In the genomic region with DNA sequence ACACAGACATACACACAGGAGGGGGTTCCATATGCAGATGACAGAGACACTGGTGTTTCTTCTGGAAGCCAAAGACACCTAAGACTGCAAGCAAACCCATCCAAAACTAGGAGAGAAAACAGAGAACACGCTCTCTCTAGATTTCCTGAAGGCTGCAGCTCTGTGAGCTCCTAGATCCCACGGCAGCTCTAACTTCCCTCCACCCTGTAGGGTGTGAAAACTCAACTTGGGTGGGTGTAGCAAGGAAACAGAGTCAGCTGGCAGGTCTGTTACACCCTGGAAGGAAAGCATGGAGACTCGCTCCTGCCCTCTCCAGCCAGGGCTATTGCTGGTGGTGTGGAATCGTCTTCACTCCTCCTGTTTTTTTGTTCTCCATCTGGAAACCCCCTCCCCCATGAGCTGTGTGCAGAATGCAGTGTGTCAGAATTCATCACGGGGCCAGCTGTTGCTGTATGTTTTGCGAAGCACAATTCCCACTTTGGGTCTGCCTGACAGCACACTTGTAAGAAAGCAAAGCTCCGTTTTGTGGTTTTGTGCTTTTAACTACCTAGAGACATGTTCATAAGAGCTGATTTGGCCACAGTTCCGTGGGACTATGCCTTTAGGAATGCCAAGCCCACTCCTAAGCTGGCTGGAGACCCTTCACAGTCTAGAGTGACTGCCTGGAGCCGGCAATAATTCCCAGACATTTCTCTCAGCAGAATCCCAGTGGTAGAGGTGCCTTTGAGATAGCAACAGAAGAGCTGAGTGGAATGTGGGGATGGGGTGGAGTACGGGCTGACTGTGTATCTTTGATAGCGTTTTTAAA, we compare ENCODE assay signal across 8 mouse cellular contexts. TPM values are rescaled to one million over a fixed set of nuclear protein-coding genes. Genes with fewer than 3 reads are reported as not detected.
DNase-seq lines count a peak whose midpoint lies in the region; ATAC-seq lines count a peak whose summit lies in the region.

No protein-coding gene starts in this region.

- ATAC-seq in limb, embryonic 12.5 days (ENCODE audit: insufficient number of reproducible peaks, insufficient read depth, low FRiP score, low TSS enrichment, low read depth): peak; percentile 69
- ATAC-seq in neural tube, embryonic 15.5 days (ENCODE audit: low FRiP score): no peak

- peaks cover 33% of the 10 kb centered on the region for H3K4me1 ChIP-seq in forebrain, embryonic 10.5 days
- H3K4me1 ChIP-seq in limb, embryonic 12.5 days (replicated peaks): peaks cover 24% of the 10 kb centered on the region
- H3K4me1 ChIP-seq in neural tube, embryonic 15.5 days: peaks cover 35% of the 10 kb centered on the region

- peaks cover 4% of the 10 kb centered on the region; the same call in 1 of the 2 replicates for H3K27me3 ChIP-seq in forebrain, embryonic 10.5 days (ENCODE audit: poor library complexity, severe bottlenecking)
- no peaks in the 10 kb centered on the region for H3K27me3 ChIP-seq in limb, embryonic 12.5 days
- no peaks in the 10 kb centered on the region for H3K27me3 ChIP-seq in neural tube, embryonic 15.5 days (replicated peaks)

- H3K27ac ChIP-seq in forebrain, embryonic 10.5 days: peak overlapping the region; percentile 81
- peak overlapping the region; percentile 81 for H3K27ac ChIP-seq in limb, embryonic 12.5 days
- H3K27ac ChIP-seq in neural tube, embryonic 15.5 days (replicated peaks): peak overlapping the region; percentile 49

- H3K4me2 ChIP-seq in limb, embryonic 12.5 days: peak overlapping the region; percentile 56
- peak overlapping the region; percentile 45 for H3K4me2 ChIP-seq in neural tube, embryonic 15.5 days

- no peaks in the 10 kb centered on the region for H3K9me3 ChIP-seq in forebrain, embryonic 10.5 days
- H3K9me3 ChIP-seq in limb, embryonic 12.5 days: no peaks in the 10 kb centered on the region
- no peaks in the 10 kb centered on the region for H3K9me3 ChIP-seq in neural tube, embryonic 15.5 days (replicated peaks)

- no peak overlapping the region for H3K9ac ChIP-seq in limb, embryonic 12.5 days (replicated peaks)
- H3K9ac ChIP-seq in neural tube, embryonic 15.5 days (replicated peaks): no peak overlapping the region

- H3K36me3 ChIP-seq in forebrain, embryonic 10.5 days (replicated peaks): no peaks in the 10 kb centered on the region
- H3K36me3 ChIP-seq in limb, embryonic 12.5 days: no peaks in the 10 kb centered on the region
- no peaks in the 10 kb centered on the region for H3K36me3 ChIP-seq in neural tube, embryonic 15.5 days

- H3K4me3 ChIP-seq in forebrain, embryonic 10.5 days: peak overlapping the region; percentile 49
- peak overlapping the region; percentile 36 for H3K4me3 ChIP-seq in limb, embryonic 12.5 days (replicated peaks)
- peak overlapping the region; percentile 15; the same call in 1 of the 2 replicates for H3K4me3 ChIP-seq in neural tube, embryonic 15.5 days (replicated peaks)

- WGBS in forebrain, embryonic 10.5 days: 41% methylated on average over 11 of the region's 11 CpGs
- WGBS in limb, embryonic 12.5 days: 28% methylated on average over 11 of the region's 11 CpGs
- WGBS in neural tube, embryonic 15.5 days: 28% methylated on average over 11 of the region's 11 CpGs

- DNase-seq in left cerebral cortex, adult 18-20 months (ENCODE audit: low spot score in 2 of 2): peak; percentile 16 to 43
- DNase-seq in left cerebral cortex, adult 11 months (ENCODE audit: low spot score): no peak
- DNase-seq in forebrain, embryonic 10.5 days (ENCODE audit: extremely low spot score, low spot score): no peak
- no peak for DNase-seq in adrenal gland, postnatal 10 days
- no peak for DNase-seq in ovary, adult 18-20 months (ENCODE audit: low spot score)
- no peak for DNase-seq in spleen, adult 12 weeks (ENCODE audit: low spot score)

RNA-seq across cellular contexts. Expression of a gene that starts 11.7 kb away (rescaled TPM):
- 10 to 100 TPM; 38.1 to 38.2 TPM for total RNA-seq in left cerebral cortex, adult 18-20 months (2021)
- 12.1 and 12.2 TPM in 2 replicates for polyA plus RNA-seq in forebrain, embryonic 10.5 days (2016; fragmentation: Nextera tagmentation; extraction: Ambion mirVana)
- polyA plus RNA-seq in limb, embryonic 12.5 days (2016; fragmentation: Nextera tagmentation; extraction: Ambion mirVana): 20.2 and 21.7 TPM in 2 replicates
- 40.8 and 49.5 TPM in 2 replicates for polyA plus RNA-seq in neural tube, embryonic 15.5 days (2015; fragmentation: Nextera tagmentation; extraction: Ambion mirVana)
- total RNA-seq in adrenal gland, postnatal 10 days (2021): 1 to 10 TPM in 1 of 2 experiments, under 1 TPM in 1; 0.69 to 1.0 TPM

Comparison
In these comparisons a context has a peak if more than half of its experiments do, and no peak if none do; other contexts are left out.
1. DNase-seq: peak in left cerebral cortex, adult 18-20 months (2 of 2); none in left cerebral cortex, adult 11 months (single experiment), forebrain, embryonic 10.5 days (single experiment), adrenal gland, postnatal 10 days (single experiment), ovary, adult 18-20 months (single experiment) and spleen, adult 12 weeks (single experiment).
2. Peak in every context shown above with its lines, with median percentiles within 50 percentile points of each other: H3K27ac ChIP-seq and H3K4me3 ChIP-seq.